Mouse (Mus musculus) embryo, embryonic 11 days (tissue): ENCODE data around the gene Usp43.
A peak's percentile ranks its signal among the peaks of the same experiment; 100 is the strongest.

Experiments used
- DNase-seq: peaks from one replicate; pipeline ENCODE4 v3.0.0-alpha.2; 2015

The Usp43 gene

DNA sequence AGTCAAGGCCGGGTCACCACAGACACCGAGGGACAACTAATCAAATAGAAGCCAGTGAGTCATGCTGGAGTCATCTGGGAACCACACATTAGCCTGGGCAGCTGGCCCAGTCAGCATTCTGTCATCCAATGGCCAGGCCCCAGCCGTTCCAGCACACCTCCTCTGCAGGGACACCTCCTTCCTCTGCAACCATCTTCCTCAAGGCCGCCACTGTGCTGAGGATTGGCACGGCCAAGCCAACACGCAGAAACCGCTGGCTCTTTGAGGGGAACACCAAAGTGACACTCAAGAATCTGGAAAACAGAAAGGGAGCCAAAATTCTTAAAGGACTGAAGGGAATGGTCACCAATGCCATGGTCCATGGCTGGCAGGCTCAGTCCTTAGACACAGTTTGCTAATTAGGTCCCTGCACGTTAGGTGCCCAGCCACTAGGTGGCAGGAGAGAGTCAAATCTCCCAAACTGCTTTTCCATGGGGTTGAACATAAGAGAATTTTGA, 24.8 kb downstream of the Usp43 start:
- peak; percentile 61 for DNase-seq

DNA sequence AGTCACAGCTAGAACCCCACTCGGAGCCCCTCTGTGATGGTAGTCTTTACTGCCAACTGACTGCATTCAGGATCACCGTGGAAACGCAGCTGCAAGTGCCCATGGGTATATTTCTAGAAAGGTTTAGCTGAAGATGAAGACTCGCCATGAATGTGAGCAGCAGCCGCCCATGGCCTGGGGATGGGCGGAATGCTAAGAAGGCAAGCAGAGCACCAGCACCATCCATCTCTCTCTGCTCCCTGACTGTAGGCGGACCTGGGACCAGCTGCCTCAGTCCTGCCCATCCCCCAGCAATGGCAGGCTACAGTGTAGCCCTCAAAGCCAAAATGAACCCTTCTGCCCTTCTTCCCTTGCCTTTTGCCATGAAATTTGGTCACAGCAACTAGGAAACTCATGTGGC, 26.3 kb downstream of the Usp43 start:
- DNase-seq = peak; percentile 18

DNA sequence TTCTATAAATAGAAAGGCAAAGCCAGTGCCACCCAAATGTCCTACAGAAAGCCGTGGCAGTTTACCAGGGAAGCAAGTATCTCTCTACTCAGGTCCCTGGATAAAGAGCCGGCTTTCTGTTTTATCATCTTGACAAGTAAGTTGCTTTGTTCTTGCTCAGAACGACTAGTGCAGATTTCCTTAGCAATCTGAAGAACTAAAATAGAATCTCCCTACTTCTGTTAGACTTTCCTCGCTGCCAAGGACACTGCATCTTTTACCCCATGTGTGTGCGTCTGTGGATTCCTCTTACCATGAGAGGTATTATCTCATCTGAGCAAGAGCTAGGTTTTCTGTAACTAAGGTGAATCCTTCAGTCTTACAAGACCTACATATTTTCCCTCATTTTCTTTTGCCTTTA, 33.4 kb downstream of the Usp43 start:
- DNase-seq = no peak

DNA sequence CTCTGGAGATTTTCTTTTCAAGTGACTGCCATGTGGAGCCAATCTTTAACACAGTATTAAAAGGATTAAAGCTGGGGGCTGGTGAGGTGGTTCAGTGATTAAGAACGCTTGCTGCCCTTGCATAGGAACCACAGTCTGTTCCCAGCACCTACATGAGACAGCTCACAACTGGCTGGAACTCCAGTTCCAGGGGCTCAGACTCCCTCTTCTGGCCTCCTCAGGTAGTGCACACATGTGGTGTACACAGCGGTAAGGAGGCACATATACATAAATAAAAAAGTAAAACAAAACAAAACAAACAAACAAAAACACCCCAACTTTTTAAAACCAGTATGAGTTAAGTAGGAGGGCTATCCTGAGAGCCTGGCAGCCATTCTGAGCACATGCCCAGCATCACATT, 36.0 kb downstream of the Usp43 start:
- no peak for DNase-seq

DNA sequence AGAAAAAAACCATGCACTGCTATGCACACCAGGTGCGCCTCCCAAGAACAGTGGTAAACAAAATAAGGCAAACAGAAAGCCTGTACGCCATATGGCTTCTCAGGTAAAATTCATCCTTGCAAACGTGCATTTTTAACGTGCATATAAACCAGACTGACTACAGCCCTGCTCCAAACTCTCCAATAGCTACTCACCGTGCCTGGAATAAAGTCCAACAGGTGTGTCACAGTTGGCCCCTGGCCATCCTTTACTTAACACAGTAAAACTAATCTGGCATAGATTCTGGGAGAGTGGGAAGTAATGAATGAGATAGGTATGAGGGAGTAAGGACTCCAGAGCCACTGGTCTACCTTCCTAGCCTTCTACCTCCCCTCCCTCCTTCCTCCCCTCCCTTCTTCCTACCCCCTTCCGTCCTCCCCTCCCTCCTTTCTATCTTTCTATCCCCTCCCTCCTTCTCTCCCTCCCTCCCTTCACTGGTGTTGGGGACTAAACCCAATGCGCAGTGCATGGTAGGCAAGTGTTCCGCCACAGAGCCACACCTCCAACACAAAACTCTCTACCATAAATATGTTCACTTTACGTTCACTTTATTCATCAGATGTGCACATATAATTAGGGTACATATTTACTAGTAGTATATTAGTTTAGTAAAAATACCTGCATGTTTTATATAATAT, 56.3 kb downstream of the Usp43 start:
- DNase-seq = no peak

DNA sequence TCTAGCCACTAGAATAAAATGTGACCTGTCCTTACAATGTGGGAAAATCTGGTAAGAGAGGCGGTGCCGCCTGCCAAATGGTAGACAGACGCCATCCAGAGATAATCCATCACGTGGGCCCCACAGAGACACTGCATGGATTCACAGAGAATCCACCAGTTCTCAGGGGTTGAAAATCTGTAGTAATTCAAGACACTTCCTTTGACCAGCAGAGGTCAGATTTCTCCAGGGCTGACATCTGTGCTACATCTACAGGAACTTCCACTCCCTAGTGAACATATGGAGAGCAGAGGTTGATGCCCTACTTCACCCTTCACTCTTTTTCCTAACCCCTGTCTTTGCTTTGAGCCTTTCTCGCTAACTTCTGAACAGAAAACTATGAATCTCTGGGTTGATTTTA, 56.9 kb downstream of the Usp43 start:
- DNase-seq = peak; percentile 16

DNA sequence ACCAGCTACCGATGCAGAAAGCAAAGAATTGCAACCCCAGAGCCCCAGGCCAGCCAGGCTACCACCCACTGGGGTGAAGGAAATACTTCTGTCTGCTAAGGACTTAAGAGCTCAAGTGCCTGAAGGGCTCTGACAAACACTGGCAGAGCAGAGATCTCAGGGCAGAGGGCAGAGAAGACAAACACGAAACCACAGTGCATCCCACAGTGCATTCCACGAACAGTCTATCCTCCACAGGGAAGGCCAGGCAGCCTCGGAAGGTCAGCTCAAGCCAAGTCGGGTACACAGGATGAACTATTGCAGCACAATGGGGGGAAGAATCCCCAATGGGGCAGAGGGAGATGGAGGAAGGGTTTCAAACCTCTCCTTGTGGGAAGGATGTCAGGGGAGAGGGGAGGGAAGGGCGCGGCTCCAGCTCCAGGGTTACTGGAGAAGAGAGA, 60.5 kb downstream of the Usp43 start:
- peak; percentile 24 for DNase-seq

DNA sequence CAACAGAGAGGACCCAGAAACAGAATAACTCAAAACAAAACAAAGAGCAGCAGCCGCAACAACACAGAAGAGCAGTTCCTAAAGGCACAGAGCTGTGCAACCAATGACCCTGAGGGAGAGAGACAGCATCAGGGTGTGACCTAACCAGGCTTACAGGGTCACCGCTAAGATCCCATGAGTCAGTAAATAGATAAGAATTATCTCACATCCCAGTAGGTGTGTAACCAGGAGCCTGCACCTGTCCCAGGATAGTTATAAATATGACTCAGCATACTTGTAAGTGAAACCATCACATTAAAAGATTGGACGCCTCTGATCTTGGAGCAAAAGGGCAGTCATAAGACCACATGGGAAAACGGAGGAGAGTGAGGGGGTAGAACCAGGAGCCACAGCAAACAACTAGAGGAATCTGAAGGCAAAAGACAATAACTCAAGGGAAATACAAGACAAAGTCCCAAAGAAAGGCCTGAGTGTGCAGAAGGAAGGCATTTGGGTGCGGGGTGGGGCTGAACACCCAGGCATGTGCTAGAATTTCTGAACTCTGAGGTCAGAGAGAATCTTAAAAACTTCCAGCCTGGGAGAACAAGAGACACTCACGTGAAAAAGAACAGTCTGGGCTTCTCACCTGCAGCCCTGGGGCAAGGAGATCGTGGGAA, 61.1 kb downstream of the Usp43 start:
- DNase-seq = no peak

DNA sequence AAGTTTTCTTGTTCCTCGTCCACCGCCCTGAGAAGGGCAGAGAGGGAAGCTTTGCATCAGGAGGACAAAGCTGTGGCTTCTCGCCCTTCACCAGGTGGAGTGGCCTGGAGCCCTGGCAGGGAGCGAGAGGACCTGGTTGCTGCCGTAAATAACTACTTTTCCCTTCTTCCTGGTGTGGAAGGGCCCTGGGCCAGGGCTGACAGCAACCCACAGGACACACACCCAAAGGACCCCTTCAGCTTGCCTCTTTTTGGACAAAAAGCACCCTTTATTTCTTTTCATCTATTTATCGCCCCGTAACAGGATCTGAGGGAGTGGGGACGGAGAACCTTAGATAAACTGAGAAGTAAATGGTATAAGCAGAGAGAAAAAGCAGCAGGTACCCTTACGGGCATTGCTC, 63.4 kb downstream of the Usp43 start:
- DNase-seq = no peak

DNA sequence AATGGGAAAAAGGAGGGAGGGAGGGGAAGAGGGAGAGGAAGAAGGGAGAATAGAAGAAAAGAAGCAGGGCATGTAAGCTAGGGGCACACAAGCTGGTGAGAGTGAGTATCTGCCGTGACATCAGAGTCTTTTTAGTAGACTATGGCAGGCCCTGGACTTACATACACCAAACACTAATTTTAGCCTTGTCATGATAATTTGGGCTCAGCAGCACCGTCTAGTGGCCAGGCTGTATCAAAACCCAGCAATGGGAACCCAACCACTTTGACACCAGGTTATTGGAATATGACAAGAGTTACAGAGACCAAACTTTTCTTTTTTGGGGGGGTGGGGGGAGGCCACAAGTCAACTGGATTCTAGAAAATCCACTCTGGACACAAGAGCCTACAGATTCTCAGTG, 66.9 kb downstream of the Usp43 start:
- peak; percentile 43 for DNase-seq

DNA sequence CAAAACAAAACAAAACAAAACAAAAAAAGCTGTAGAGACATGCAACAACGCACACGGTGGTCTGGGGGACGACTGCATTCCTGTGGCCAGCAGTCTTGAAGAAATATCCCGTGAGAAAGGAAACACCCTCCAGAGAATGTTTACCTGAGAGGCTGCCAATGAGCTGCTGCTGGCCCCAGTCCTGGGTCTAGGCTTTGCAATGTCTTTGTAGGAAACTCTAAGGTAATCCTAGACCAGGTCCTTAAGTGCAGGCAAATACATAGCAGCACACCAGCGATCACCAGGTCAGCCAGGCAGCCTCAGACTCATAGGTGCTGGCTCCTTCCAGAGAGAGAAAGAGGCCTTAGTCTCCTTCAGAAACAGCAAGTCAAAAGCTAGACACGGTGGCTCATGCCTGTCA, 68.0 kb downstream of the Usp43 start:
- DNase-seq = no peak

DNA sequence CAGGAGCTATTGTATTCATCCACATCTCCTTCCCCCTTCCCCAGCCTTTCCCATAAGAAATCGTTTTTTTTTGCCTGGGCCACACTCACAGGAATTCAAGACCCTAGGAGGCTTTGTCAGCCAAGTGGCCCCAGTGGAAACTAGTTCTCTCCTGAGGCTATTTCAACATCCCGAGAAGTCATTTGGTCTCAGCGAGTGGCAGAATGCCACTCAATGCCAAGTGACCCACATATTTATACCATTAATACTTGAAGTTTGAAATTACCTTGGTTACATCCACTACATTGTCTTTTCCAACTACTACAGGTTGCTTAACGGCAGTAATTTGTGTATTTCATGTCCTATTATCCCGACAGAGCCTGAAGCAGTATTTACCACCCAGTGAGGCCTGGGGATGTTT, 70.2 kb downstream of the Usp43 start:
- DNase-seq = no peak

DNA sequence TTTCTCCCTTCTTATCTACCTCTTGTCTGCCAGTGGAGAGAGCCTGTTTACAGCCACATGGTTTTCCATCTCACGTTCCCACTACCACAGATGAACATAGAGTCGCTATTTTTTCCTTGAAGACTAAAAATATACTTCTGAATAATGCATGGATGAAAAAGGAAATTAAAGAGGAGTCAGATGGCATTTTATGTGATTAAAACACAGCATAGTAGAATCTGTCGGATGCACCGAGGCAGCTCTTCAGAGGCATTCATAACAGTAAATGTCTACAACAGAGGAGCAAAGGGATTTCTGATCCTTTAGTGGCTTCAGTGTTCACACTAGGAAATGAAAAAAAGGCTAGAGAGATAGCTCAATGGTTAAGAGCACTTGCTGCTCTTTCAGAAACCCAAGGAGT, 76.8 kb downstream of the Usp43 start:
- DNase-seq = no peak

DNA sequence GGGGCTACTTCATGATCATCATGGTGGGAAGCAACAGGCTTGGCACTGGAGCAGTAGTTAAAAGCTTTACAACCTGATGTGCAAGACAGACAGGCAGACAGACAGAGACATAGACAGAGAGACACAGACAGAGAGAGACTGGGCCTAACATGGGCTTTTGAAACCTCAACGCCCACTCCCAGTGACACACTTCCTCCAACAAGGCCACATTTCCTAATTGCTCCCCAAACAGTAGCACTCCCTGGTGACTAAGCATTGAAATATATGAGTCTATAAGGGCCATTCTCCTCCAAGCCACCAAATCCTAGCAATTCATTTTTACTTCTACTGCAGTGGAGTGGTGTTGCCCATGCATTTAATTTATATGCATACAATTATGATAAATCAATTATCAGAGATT, 82.1 kb downstream of the Usp43 start:
- DNase-seq = no peak

DNA sequence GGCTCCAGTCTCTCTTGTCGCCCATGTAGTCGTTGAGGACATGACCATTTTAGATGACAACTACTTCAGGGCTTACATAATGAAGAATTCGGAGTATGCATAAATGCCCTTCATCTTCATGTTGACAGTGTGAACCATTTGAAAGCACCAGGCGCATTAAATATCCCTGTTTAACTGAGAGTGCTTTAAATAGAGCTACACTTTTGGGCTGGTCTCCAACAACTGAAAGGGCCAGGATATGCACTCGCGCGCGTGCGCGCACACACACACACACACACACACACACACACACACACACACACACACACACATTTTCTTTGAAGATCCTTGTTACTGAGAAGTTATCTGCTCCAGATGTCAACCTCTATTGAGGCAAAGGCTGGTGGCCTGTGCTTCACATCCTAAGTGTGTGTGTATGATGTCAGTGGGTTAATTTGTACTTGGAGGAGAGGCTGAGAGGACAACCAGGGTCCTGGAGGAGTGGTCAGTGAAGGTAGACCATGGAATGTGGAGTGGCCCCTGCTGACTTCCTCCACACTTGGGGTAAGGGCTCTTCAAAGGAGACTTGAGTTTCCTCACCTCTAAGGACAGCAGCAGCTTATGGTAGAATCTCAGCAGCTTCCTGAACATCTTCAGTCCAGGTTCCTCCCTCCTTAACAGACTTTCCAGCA, 86.4 kb downstream of the Usp43 start:
- no peak for DNase-seq

DNA sequence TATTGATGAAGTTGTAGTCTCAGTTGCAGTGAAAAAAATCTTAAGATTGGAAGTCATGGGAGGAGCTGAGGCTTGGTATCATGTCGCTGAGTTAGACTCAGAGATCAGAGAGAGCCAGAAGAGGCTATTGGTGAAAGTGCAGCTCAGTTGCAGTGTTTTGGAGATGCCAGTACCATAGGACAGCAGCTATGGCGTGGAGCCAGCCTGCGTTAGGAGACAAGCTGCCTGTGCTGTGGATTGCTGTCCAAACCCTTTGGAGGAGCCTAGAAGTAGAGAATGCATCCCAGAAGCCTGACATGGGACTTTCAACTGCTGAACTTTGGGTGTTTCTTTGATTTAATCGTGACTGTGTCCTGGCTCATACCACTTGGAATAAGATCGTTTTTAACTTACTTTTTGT, 90.1 kb downstream of the Usp43 start:
- DNase-seq = no peak

DNA sequence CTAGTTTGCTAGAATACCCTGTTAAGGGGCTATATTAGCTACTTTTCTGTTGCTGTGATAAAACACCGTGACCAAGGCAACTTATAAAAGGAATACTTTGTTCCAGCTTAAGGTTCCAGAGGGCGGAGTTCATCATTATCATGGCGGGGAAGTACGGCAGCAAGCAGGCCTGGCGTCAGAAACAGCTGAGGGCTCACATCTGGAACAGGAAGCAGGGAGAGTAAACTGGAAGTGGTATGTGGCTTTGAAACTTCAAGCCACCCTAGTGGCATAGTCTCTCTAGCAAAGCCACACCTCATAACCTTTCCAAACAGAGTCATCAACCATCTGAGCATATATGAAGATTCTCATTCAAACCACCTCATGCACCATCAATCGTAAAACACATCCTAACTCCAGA, 92.4 kb downstream of the Usp43 start:
- no peak for DNase-seq

DNA sequence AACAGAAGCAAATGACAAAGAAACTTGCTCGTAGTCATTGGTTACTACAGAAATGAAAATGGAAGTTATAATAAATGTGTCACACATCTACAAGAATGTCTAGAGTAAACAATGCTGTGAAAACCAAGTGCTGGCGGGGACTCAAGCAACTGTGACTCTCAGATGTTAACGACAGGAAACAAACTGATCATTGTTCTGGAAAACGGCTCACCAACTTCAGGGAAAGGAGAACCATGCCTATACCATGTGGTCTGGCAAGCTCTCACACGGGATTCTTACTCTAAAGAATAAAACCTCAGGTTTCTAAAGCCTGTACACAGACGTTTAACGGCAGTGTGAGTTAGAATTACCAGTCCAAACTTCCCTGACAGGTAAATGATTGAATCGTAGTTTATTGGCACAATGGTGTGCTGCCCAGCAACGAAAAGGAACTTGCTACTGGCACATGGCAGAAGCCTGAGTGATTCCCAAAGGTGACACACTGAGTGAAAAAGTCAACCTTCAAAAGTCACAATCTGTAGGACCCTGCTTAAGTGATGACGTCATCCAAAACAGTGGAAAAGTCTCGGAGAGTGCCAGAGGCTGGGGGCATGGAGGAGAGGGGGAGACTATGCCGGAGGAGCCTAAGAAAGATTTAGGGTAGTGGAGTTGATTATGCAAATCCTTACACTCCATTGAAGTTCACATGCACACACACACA, 93.4 kb downstream of the Usp43 start:
- DNase-seq = peak; percentile 15

DNA sequence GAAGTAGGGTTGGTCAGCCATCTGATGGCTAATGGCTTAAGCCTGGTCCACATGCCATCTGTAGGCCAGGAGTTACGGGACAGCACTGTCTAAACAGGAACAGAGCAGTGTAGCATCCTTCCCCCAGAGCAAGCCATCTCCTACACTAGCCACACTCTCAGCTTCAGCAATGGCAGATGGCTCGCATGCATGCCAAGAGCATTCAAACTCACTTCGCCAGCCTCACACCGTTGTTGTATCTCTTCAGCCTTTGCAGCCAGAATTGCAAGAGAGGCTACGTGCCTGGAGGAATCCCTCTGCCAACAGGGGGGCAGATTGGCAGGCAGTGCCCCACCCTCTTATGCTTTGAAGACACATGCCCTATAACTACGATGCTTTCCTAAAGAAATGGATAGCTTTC, 100.4 kb downstream of the Usp43 start:
- DNase-seq = no peak

DNA sequence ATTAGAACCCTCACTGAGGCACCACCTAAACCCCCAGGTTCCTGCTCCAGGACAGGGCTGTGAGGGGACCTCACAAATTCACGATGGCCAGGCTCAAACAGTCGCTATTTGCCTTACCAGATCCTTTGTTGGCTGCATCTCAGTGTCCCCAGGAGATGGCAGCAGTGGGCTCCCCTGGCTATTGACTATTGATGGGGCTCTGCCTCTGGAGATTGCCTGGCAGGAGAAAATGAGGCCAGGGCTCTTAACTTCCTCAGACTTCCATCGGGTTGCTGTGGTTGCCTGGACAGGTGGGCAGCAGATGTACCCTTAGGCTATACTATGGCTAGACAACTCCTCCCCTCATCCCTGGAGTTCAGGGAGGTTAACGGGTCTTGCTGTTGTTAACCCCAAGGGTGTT, 101.7 kb downstream of the Usp43 start:
- DNase-seq = peak; percentile 72

DNA sequence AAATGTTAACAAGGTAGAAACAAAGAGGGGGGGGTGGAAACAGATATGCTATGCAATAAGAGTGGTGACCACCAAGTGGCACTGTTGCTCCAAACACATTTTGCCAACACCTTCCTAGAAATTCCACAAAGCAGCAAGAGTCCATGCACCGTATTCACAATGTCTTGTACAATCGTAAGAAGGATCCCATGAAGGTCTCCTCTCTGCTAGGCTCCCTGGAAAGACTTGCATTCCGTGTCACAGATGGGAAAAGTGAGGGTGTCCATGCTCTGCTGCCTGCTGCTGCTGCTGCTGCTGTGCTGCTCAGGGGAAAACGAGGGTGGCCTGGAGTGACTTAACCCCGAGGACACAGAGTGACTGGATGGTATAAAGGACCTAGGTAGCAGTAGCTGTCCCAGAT, 102.3 kb downstream of the Usp43 start:
- DNase-seq = peak; percentile 63

DNA sequence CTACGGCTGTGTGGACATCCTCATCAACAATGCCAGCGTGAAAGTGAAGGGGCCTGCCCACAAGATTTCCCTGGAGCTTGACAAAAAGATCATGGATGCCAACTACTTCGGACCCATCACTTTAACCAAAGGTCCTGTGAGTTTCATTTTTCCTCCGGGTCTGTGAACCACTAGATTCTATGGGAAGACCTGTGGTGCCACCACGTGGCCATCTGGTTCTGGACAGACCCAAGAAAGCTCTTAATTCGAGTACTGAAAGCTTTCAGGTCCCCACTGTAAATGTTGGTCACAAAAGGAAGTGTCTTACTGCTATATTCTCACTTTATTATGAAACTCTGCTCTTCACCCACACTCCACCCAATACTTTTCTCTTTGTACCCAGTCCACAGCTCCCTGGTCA, 110.4 kb downstream of the Usp43 start:
- DNase-seq = no peak

DNA sequence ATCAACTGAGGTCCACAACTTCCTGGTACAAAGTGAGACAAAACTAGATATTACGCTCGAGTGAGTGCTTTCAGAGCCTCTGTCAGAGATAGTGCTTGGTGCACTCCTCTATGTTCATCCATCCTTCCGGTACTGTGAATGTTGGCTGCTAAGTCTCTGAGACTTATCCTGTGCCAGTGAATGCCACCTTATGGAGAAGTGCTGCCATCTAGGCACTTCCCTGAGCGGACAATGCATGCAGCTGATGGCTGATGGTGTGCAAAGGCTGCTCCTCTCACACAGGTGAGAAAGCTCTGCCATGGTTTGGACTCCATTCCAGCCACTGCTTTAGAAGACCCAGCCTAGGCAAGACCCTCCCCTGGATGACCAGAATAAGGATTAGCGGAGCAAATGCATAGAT, 113.9 kb downstream of the Usp43 start:
- no peak for DNase-seq
